Mouse (Mus musculus) hindbrain, embryonic 15.5 days (tissue): ENCODE measurements around the gene Acrv1. TPM values are rescaled to one million over a fixed set of nuclear protein-coding genes. Genes with fewer than 3 reads are reported as not detected.

ENCODE experiments used
- polyA plus RNA-seq: library from polyadenylated mRNA; unstranded; fragments of >200 nt; fragmentation: Nextera tagmentation; extraction: Ambion mirVana; gene quantifications from 2 replicates; pipeline ENCODE4 v1.2.1, GENCODE M21; 2015

The Acrv1 gene
- polyA plus RNA-seq, 1 experiment from 2014 or later = not detected

Other genes starting within 250 kb of the Acrv1 start
- gene Gm9513, start 217.6 kb upstream of the Acrv1 start, polyA plus RNA-seq = not detected in 2 replicates
- not detected in 2 replicates for gene Gm5615, start 151.3 kb upstream of the Acrv1 start, polyA plus RNA-seq
- not detected in 2 replicates for gene Gm17689, start 110.6 kb upstream of the Acrv1 start, polyA plus RNA-seq
- not detected in 2 replicates for gene A630095E13Rik, start 49.8 kb upstream of the Acrv1 start, polyA plus RNA-seq
- 10.2 and 11.5 TPM in 2 replicates for gene Chek1, start 33.8 kb downstream of the Acrv1 start, polyA plus RNA-seq
- gene Stt3a, start 74.5 kb downstream of the Acrv1 start, polyA plus RNA-seq = 92.2 and 102 TPM in 2 replicates
- 116 and 124 TPM in 2 replicates for gene Ei24, start 104.2 kb downstream of the Acrv1 start, polyA plus RNA-seq
- 533 and 554 TPM in 2 replicates for gene Fez1, start 128.6 kb downstream of the Acrv1 start, polyA plus RNA-seq